Mouse (Mus musculus): ENCODE measurements at regions not wholly inside any gene's neighbourhood (a gene's known extent, or its start where the extent isn't known, plus 50 kb on each side); places are given as distances from the start of the nearest gene placed in this dataset.

DNA sequence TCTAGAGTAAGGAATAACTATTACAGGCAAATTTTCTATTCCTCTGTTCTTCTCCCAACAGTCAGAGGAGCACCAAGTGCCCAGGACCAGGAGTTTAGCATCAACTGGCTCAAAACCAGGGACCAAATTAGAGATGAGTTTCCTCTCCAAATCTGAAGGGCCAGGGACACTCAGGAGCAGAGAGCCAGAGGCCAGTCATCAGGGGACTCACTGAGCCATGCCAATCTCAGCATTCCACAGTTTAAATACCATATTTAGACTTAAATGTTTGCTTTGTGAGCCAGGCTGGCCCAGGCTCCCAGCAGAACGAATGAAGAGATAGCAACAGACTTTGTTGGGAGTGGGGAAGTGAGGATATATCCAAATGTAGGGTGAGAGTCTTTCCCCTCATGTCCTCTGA is 153.8 kb downstream of the Opa1 start:
- no peak for TF ChIP-seq CTCF (IDR thresholded peaks at IDR 0.05; ENCODE audit: control insufficient read depth, insufficient read depth, insufficient replicate concordance, low read depth, low read length)
- no peak for TF ChIP-seq POLR2A (IDR thresholded peaks at IDR 0.05; ENCODE audit: control insufficient read depth, low read depth, low read length)
